Mouse (Mus musculus) stomach, embryonic 14.5 days (tissue): Measurements from ENCODE around the gene Ryk. TPM values are rescaled to one million over a fixed set of nuclear protein-coding genes. Genes with fewer than 3 reads are reported as not detected.
A peak's percentile ranks its signal among the peaks of the same experiment; 100 is the strongest.

Source experiments
- ATAC-seq: fragments of 200-750 bp; cut with Nextera tagmentation; 2 replicates; pipeline ENCODE4 v1.8.0; 2017; ENCODE audit warnings: low read depth, moderate TSS enrichment; ENCODE audit not compliant: insufficient number of reproducible peaks, insufficient read depth, low FRiP score
- H3K27ac ChIP-seq: fragments of 300-500 bp; sonication (generic); 2 replicates; pipeline ENCODE4 v1.5.1; 2014; ENCODE audit warnings: mild to moderate bottlenecking, low read length, moderate library complexity, mixed read lengths
- H3K27me3 ChIP-seq: fragments of 300-500 bp; sonication (generic); 2 replicates; pipeline ENCODE4 v1.6.1; 2014; ENCODE audit warnings: low read length, control low read depth, mixed read lengths; ENCODE audit not compliant: control insufficient read depth, insufficient read depth
- H3K36me3 ChIP-seq: fragments of 300-500 bp; sonication (generic); 2 replicates; pipeline ENCODE4 v1.6.1; 2014; ENCODE audit warnings: mild to moderate bottlenecking, control low read depth, low read length, moderate library complexity, mixed read lengths; ENCODE audit not compliant: control insufficient read depth, insufficient read depth
- H3K4me1 ChIP-seq: fragments of 300-500 bp; sonication (generic); 2 replicates; pipeline ENCODE4 v1.6.1; 2014; ENCODE audit warnings: low read length, control low read depth, mixed read lengths; ENCODE audit not compliant: control insufficient read depth, insufficient read depth
- H3K4me2 ChIP-seq: fragments of 300-500 bp; sonication (generic); replicated peaks from 2 replicates; pipeline ENCODE4 v1.6.1; 2014; ENCODE audit warnings: low read depth, low read length, control low read depth
- H3K4me3 ChIP-seq: fragments of 300-500 bp; sonication (generic); 2 replicates; pipeline ENCODE4 v1.5.1; 2014; ENCODE audit warnings: low read depth, low read length, control low read depth
- H3K9ac ChIP-seq: fragments of 300-500 bp; sonication (generic); replicated peaks from 2 replicates; pipeline ENCODE4 v1.6.1; 2014; ENCODE audit warnings: low read depth, mild to moderate bottlenecking, control low read depth, low read length, moderate library complexity, mixed read lengths
- H3K9me3 ChIP-seq: fragments of 300-500 bp; sonication (generic); 2 replicates; pipeline ENCODE4 v1.6.1; 2016; ENCODE audit warnings: low read depth, low read length, control low read depth; ENCODE audit not compliant: control insufficient read depth
- WGBS: fragments of 180-500 bp; shearing (Covaris S2); extraction: QIAGEN DNeasy Blood & Tissue Kit; methylation state at CpG from one replicate; pipeline ENCODE4 v1.1.7; 2014; 5-methylcytosine and 5-hydroxymethylcytosine counted together
- polyA plus RNA-seq: library from polyadenylated mRNA; unstranded; fragments of >200 nt; fragmentation: Nextera tagmentation; extraction: Ambion mirVana; gene quantifications from 2 replicates; pipeline ENCODE4 v1.2.1, GENCODE M21; 2014

The Ryk gene
- 28.6 and 31.3 TPM in 2 replicates for polyA plus RNA-seq

GRCm38 (mm10) chr9:102834742-102835591, at the start of gene Ryk:
Gene Ryk (plus strand): TSS chr9:102834917.
- Histone ChIP-seq H3K9me3 (no peaks in the 10 kb centered on the region), H3K36me3 (no peaks in the 10 kb centered on the region), H3K9ac (peak within 1 kb of the TSS; percentile 92), H3K4me2 (peak within 1 kb of the TSS; percentile 64), H3K4me1 (peaks cover 18% of the 10 kb centered on the region), H3K4me3 (peak within 1 kb of the TSS; percentile 93), H3K27me3 (no peaks in the 10 kb centered on the region), H3K27ac (peak within 1 kb of the TSS; percentile 87)
- under 1% methylated on average over 106 of the region's 119 CpGs for WGBS
- peak; percentile 77 for ATAC-seq

DNA sequence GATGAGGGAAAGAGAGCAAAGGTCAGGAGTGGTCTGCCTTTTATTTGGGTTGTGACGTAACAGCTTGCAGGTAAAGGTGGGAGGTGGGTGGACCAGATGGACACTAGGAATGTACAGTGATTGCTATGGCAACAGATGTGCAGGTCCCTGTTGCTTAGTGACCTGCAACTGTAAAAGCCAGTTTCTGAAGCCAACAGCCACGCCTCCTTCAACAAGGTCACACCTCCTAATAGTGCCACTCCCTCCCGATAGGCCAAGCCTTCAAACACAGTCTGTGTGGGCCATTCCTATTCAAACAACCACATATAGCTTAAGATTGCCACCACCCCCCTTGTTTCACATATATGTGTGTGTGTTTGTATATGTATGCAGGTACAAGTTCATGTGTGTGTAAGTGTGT, 45.2 kb upstream of the Ryk start:
- Histone ChIP-seq H3K4me2 (no peak overlapping the region), H3K9ac (no peak overlapping the region), H3K4me3 (no peak overlapping the region), H3K4me1 (0 out of 2 replicates have a peak, but pooled peaks cover 3% of the 10 kb centered on the region), H3K9me3 (no peaks in the 10 kb centered on the region), H3K27me3 (no peaks in the 10 kb centered on the region), H3K36me3 (no peaks in the 10 kb centered on the region), H3K27ac (no peak overlapping the region)
- WGBS, result 62% methylated on average over 3 of the region's 3 CpGs
- ATAC-seq, result 0 out of 2 replicates have a peak, but pooled peaks have one; percentile 28

- Histone ChIP-seq H3K27me3 (no peaks in the 10 kb centered on the region), H3K27ac (no peak overlapping the region), H3K4me3 (no peak overlapping the region), H3K4me2 (no peak overlapping the region), H3K4me1 (0 out of 2 replicates have a peak, but pooled peaks cover 3% of the 10 kb centered on the region), H3K9ac (no peak overlapping the region), H3K36me3 (no peaks in the 10 kb centered on the region), H3K9me3 (no peaks in the 10 kb centered on the region)
- 49% methylated on average over 9 of the region's 9 CpGs for WGBS
- no peak for ATAC-seq
Observed at GRCm38 (mm10) chr9:102791845-102792244, 42.9 kb upstream of the Ryk start.

DNA sequence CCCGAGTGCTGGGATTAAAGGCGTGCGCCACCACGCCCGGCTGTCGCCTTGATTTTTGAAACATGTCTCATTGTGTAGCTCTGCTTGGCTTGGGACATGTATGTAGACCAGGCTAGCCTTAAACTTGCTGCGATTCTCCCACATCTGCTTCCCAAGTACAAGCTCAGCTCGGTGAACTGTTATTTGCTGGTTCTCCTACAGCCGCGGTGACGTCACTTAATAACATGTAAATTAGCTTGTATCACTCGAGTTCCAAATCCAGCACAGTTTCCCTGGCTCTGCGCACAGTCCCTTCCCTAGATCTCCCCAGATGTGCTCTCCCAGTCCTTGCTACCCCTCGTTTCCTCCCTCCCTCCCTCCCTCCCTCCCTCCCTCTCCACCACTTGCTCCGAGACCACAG, 41.9 kb upstream of the Ryk start:
- H3K27ac ChIP-seq, result no peak overlapping the region
- ATAC-seq, result no peak
- H3K9me3 ChIP-seq, result no peaks in the 10 kb centered on the region
- no peak overlapping the region for H3K9ac ChIP-seq
- H3K4me1 ChIP-seq, result 0 out of 2 replicates have a peak, but pooled peaks cover 3% of the 10 kb centered on the region
- H3K27me3 ChIP-seq, result no peaks in the 10 kb centered on the region
- no peaks in the 10 kb centered on the region for H3K36me3 ChIP-seq
- no peak overlapping the region for H3K4me2 ChIP-seq
- WGBS, result 74% methylated on average over 15 of the region's 15 CpGs
- no peak overlapping the region for H3K4me3 ChIP-seq

DNA sequence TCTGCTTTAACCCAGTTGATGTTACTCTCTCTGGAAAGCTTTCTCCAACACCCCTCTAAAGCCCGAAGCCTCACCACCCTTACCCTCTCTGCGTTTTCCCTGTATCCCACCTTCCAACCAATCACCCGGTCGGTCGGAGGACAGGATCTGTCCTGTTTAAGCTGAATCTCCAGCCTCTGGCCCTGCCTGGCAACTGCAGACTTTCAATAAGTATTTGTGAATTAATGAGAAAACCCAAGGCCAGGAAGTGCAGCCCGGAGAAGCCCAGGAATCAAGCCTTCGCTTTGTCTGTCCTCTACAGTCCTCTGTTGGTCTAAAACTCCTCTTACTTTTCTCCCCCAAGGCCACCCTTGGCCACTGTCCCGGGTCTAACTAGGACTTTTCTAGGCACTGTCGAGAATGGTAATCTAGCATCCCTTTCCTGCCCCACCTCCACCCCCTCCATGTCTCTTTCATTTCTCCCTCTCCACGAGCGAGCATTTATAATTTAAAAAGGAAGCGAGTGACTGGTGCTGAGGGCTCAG, 41.4 kb upstream of the Ryk start:
- Histone ChIP-seq H3K27ac (no peak overlapping the region), H3K4me3 (no peak overlapping the region), H3K27me3 (no peaks in the 10 kb centered on the region), H3K9me3 (no peaks in the 10 kb centered on the region), H3K9ac (no peak overlapping the region), H3K4me1 (0 out of 2 replicates have a peak, but pooled peaks cover 3% of the 10 kb centered on the region), H3K36me3 (no peaks in the 10 kb centered on the region), H3K4me2 (no peak overlapping the region)
- WGBS, result 61% methylated on average over 12 of the region's 12 CpGs
- no peak for ATAC-seq

DNA sequence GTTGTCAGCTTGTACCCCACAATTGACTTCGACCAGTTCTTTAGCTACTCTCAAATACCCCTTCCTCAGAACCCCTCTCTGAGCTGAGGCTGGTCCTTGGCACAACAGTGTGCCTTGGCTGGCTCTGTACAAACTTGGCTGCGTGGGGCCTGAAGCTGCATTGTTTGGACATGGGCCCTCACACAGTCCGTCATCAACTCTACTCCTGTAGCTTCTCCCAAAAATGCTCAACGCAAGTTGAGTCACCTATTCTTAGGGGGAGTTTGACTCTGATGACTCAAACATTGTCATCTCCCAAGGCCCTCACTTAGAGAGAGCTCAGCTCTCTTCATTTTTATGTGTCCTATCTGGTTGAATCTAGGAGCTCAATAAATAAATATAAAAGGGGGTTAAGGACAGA, 36.3 kb upstream of the Ryk start:
- H3K4me2 ChIP-seq, result no peak overlapping the region
- 84% methylated on average over 4 of the region's 4 CpGs for WGBS
- H3K4me3 ChIP-seq, result no peak overlapping the region

GRCm38 (mm10) chr9:102806056-102806573, 28.6 kb upstream of the Ryk start:
- H3K9me3 ChIP-seq, result no peaks in the 10 kb centered on the region
- peak overlapping the region; percentile 55; the same call in 1 of the 2 replicates for H3K27ac ChIP-seq
- H3K4me2 ChIP-seq, result no peak overlapping the region
- no peaks in the 10 kb centered on the region for H3K27me3 ChIP-seq
- no peaks in the 10 kb centered on the region for H3K36me3 ChIP-seq
- no peak for ATAC-seq
- H3K9ac ChIP-seq, result no peak overlapping the region
- no peak overlapping the region for H3K4me3 ChIP-seq
- WGBS, result 32% methylated on average over 10 of the region's 10 CpGs
- H3K4me1 ChIP-seq, result peaks cover 9% of the 10 kb centered on the region

More for the DNA sequence above, 36.3 kb upstream of the Ryk start:
- Histone ChIP-seq H3K36me3 (no peaks in the 10 kb centered on the region), H3K27me3 (no peaks in the 10 kb centered on the region), H3K4me1 (no peaks in the 10 kb centered on the region), H3K9ac (no peak overlapping the region), H3K9me3 (no peaks in the 10 kb centered on the region), H3K27ac (no peak overlapping the region)
- no peak for ATAC-seq

- no peak overlapping the region for H3K4me3 ChIP-seq
- no peak overlapping the region for H3K9ac ChIP-seq
- H3K9me3 ChIP-seq, result no peaks in the 10 kb centered on the region
- ATAC-seq, result no peak
- WGBS, result 78% methylated on average over 5 of the region's 5 CpGs
- peaks cover 2% of the 10 kb centered on the region; the same call in 1 of the 2 replicates for H3K4me1 ChIP-seq
- no peaks in the 10 kb centered on the region for H3K36me3 ChIP-seq
- no peak overlapping the region for H3K27ac ChIP-seq
- no peak overlapping the region for H3K4me2 ChIP-seq
- no peaks in the 10 kb centered on the region for H3K27me3 ChIP-seq
Observed at GRCm38 (mm10) chr9:102811192-102811591, 23.5 kb upstream of the Ryk start.
